Mouse (Mus musculus): Measurements from ENCODE around the gene Ank2.

GRCm38 (mm10) chr3:127017523-127017922, 481.6 kb downstream of the Ank2 start:
- TF ChIP-seq CTCF (IDR thresholded peaks at IDR 0.05; ENCODE audit: control insufficient read depth, insufficient read depth, insufficient replicate concordance, low read depth, low read length) (no peak), POLR2A (IDR thresholded peaks at IDR 0.05; ENCODE audit: control insufficient read depth, low read depth, low read length) (no peak)
